Mouse (Mus musculus) heart, embryonic 16.5 days (tissue): ENCODE results near the gene 1700025B11Rik. TPM values are rescaled to one million over a fixed set of nuclear protein-coding genes. Genes with fewer than 3 reads are reported as not detected.

Experiments used
- polyA plus RNA-seq: library from polyadenylated mRNA; unstranded; fragments of >200 nt; fragmentation: Nextera tagmentation; extraction: Ambion mirVana; gene quantifications from 2 replicates; pipeline ENCODE4 v1.2.1, GENCODE M21; 2015

1700025B11Rik gene
- polyA plus RNA-seq, 1 experiment from 2014 or later = not detected

Other genes starting within 250 kb of the 1700025B11Rik start
- 0.19 and 0.39 TPM in 2 replicates for gene Apol7a, start 162.8 kb downstream of the 1700025B11Rik start, polyA plus RNA-seq
- 0.60 and 0.64 TPM in 2 replicates for gene Apol9a, start 150.8 kb downstream of the 1700025B11Rik start, polyA plus RNA-seq
- gene Apol7b, start 114.4 kb downstream of the 1700025B11Rik start, polyA plus RNA-seq = not detected in 2 replicates
- 0.12 TPM in 1 of 2 replicates, not detected in the other for gene Apol10a, start 84.8 kb downstream of the 1700025B11Rik start, polyA plus RNA-seq
- gene Apol11a, start 53.6 kb downstream of the 1700025B11Rik start, polyA plus RNA-seq = not detected in 2 replicates
- 0.10 and 0.21 TPM in 2 replicates for gene Apol7c, start 28.6 kb downstream of the 1700025B11Rik start, polyA plus RNA-seq
- 0.09 and 0.16 TPM in 2 replicates for gene Apol10b, start 34.2 kb upstream of the 1700025B11Rik start, polyA plus RNA-seq
- not detected in 2 replicates for gene Gm36245, start 37.4 kb upstream of the 1700025B11Rik start, polyA plus RNA-seq
- gene Apol11b, start 81.4 kb upstream of the 1700025B11Rik start, polyA plus RNA-seq = 0.25 and 0.33 TPM in 2 replicates
- 0.11 and 0.29 TPM in 2 replicates for gene Apol7e, start 137.0 kb upstream of the 1700025B11Rik start, polyA plus RNA-seq
- 0.17 and 0.21 TPM in 2 replicates for gene Apol9b, start 167.1 kb upstream of the 1700025B11Rik start, polyA plus RNA-seq
- gene Apol8, start 195.1 kb upstream of the 1700025B11Rik start, polyA plus RNA-seq = 0.05 TPM in 1 of 2 replicates, not detected in the other